Mouse (Mus musculus): ENCODE measurements at regions not wholly inside any gene's neighbourhood (a gene's known extent, or its start where the extent isn't known, plus 50 kb on each side); places are given as distances from the start of the nearest gene placed in this dataset.

DNA sequence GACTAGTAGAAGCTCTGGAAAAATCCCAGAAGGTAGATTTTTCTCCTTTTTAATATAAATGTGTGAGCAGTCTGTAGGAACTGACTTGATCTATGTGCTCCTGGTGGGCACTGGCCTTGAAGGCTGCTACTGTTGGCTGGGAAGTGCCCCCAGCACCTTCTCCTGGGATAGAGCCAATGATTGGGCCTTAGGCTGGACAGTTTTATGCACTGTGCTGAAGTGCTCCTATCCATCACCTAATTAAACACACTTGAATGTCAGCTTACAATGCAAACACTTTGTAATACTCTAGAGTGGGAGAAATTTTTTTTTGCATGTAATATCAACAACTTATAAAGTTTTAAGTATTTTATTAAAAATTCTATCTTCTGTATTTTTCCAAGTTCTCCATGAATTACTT lies 266.5 kb downstream of the Lyplal1 start:
- Histone ChIP-seq H3K27me3 (ENCODE audit: control insufficient read depth, insufficient read depth, low read length, poor library complexity, severe bottlenecking) (no peaks in the 10 kb centered on the region; the same call in 1 of the 2 replicates), H3K9me3 (replicated peaks; ENCODE audit: control insufficient read depth, insufficient read depth, low read length, poor library complexity, severe bottlenecking) (no peaks in the 10 kb centered on the region), H3K4me3 (ENCODE audit: low read depth, low read length) (no peak overlapping the region), H3K36me3 (ENCODE audit: control insufficient read depth, insufficient read depth, low read length, poor library complexity, severe bottlenecking) (no peaks in the 10 kb centered on the region), H3K4me1 (ENCODE audit: control insufficient read depth, insufficient read depth, low read length) (no peaks in the 10 kb centered on the region), H3K27ac (ENCODE audit: insufficient read depth, low read length) (no peak overlapping the region), H3K9ac (ENCODE audit: low read depth, poor library complexity, severe bottlenecking) (no peak overlapping the region)
- TF ChIP-seq EP300 (IDR thresholded peaks at IDR 0.05; ENCODE audit: insufficient read depth, low read depth, low read length) (no peak), POLR2A (IDR thresholded peaks at IDR 0.05; ENCODE audit: insufficient read depth, low read length) (no peak), CTCF (IDR thresholded peaks at IDR 0.05; ENCODE audit: low read depth, low read length) (no peak)

- no peak overlapping the region for H3K27ac ChIP-seq (ENCODE audit: insufficient read depth, low read length)
- no peaks in the 10 kb centered on the region; the same call in 1 of the 2 replicates for H3K27me3 ChIP-seq (ENCODE audit: control insufficient read depth, insufficient read depth, low read length, poor library complexity, severe bottlenecking)
- no peaks in the 10 kb centered on the region for H3K9me3 ChIP-seq (replicated peaks; ENCODE audit: control insufficient read depth, insufficient read depth, low read length, poor library complexity, severe bottlenecking)
- no peak overlapping the region for H3K4me3 ChIP-seq (ENCODE audit: low read depth, low read length)
- H3K4me1 ChIP-seq (ENCODE audit: control insufficient read depth, insufficient read depth, low read length), result no peaks in the 10 kb centered on the region
- no peak for TF ChIP-seq POLR2A (IDR thresholded peaks at IDR 0.05; ENCODE audit: insufficient read depth, low read length)
- no peak for TF ChIP-seq CTCF (IDR thresholded peaks at IDR 0.05; ENCODE audit: low read depth, low read length)
- TF ChIP-seq EP300 (IDR thresholded peaks at IDR 0.05; ENCODE audit: insufficient read depth, low read depth, low read length), result no peak
- no peaks in the 10 kb centered on the region for H3K36me3 ChIP-seq (ENCODE audit: control insufficient read depth, insufficient read depth, low read length, poor library complexity, severe bottlenecking)
- no peak overlapping the region for H3K9ac ChIP-seq (ENCODE audit: low read depth, poor library complexity, severe bottlenecking)
These were observed 265.7 kb downstream of the Lyplal1 start for GRCm38 (mm10) chr1:185851262-185851893.

GRCm38 (mm10) chr1:185861692-185862091 lies 255.4 kb downstream of the Lyplal1 start:
- TF ChIP-seq EP300 (IDR thresholded peaks at IDR 0.05; ENCODE audit: insufficient read depth, low read depth, low read length) (no peak), CTCF (IDR thresholded peaks at IDR 0.05; ENCODE audit: low read depth, low read length) (no peak), POLR2A (IDR thresholded peaks at IDR 0.05; ENCODE audit: insufficient read depth, low read length) (no peak)
- H3K36me3 ChIP-seq (ENCODE audit: control insufficient read depth, insufficient read depth, low read length, poor library complexity, severe bottlenecking), result no peaks in the 10 kb centered on the region
- H3K9ac ChIP-seq (ENCODE audit: low read depth, poor library complexity, severe bottlenecking), result no peak overlapping the region
- no peak overlapping the region for H3K4me3 ChIP-seq (ENCODE audit: low read depth, low read length)
- no peaks in the 10 kb centered on the region for H3K9me3 ChIP-seq (replicated peaks; ENCODE audit: control insufficient read depth, insufficient read depth, low read length, poor library complexity, severe bottlenecking)
- H3K4me1 ChIP-seq (ENCODE audit: control insufficient read depth, insufficient read depth, low read length), result no peaks in the 10 kb centered on the region
- no peak overlapping the region for H3K27ac ChIP-seq (ENCODE audit: insufficient read depth, low read length)
- no peaks in the 10 kb centered on the region for H3K27me3 ChIP-seq (ENCODE audit: control insufficient read depth, insufficient read depth, low read length, poor library complexity, severe bottlenecking)

- H3K4me1 ChIP-seq (ENCODE audit: control insufficient read depth, insufficient read depth, low read length), result no peaks in the 10 kb centered on the region
- no peak overlapping the region for H3K9ac ChIP-seq (ENCODE audit: low read depth, poor library complexity, severe bottlenecking)
- H3K4me3 ChIP-seq (ENCODE audit: low read depth, low read length), result no peak overlapping the region
- no peaks in the 10 kb centered on the region for H3K36me3 ChIP-seq (ENCODE audit: control insufficient read depth, insufficient read depth, low read length, poor library complexity, severe bottlenecking)
- no peaks in the 10 kb centered on the region for H3K9me3 ChIP-seq (replicated peaks; ENCODE audit: control insufficient read depth, insufficient read depth, low read length, poor library complexity, severe bottlenecking)
- no peaks in the 10 kb centered on the region; the same call in 1 of the 2 replicates for H3K27me3 ChIP-seq (ENCODE audit: control insufficient read depth, insufficient read depth, low read length, poor library complexity, severe bottlenecking)
- H3K27ac ChIP-seq (ENCODE audit: insufficient read depth, low read length), result no peak overlapping the region
- TF ChIP-seq CTCF (IDR thresholded peaks at IDR 0.05; ENCODE audit: low read depth, low read length) (no peak), POLR2A (IDR thresholded peaks at IDR 0.05; ENCODE audit: insufficient read depth, low read length) (no peak), EP300 (IDR thresholded peaks at IDR 0.05; ENCODE audit: insufficient read depth, low read depth, low read length) (no peak)
These were observed 251.2 kb downstream of the Lyplal1 start for GRCm38 (mm10) chr1:185865945-185866344.

- Histone ChIP-seq H3K9me3 (replicated peaks; ENCODE audit: control insufficient read depth, insufficient read depth, low read length, poor library complexity, severe bottlenecking) (no peaks in the 10 kb centered on the region), H3K36me3 (ENCODE audit: control insufficient read depth, insufficient read depth, low read length, poor library complexity, severe bottlenecking) (no peaks in the 10 kb centered on the region), H3K27me3 (ENCODE audit: control insufficient read depth, insufficient read depth, low read length, poor library complexity, severe bottlenecking) (no peaks in the 10 kb centered on the region; the same call in 1 of the 2 replicates), H3K9ac (ENCODE audit: low read depth, poor library complexity, severe bottlenecking) (no peak overlapping the region), H3K4me1 (ENCODE audit: control insufficient read depth, insufficient read depth, low read length) (no peaks in the 10 kb centered on the region), H3K27ac (ENCODE audit: insufficient read depth, low read length) (no peak overlapping the region), H3K4me3 (ENCODE audit: low read depth, low read length) (no peak overlapping the region)
- TF ChIP-seq EP300 (IDR thresholded peaks at IDR 0.05; ENCODE audit: insufficient read depth, low read depth, low read length) (no peak), POLR2A (IDR thresholded peaks at IDR 0.05; ENCODE audit: insufficient read depth, low read length) (no peak)
These were observed 250.5 kb downstream of the Lyplal1 start for GRCm38 (mm10) chr1:185866612-185867011.

GRCm38 (mm10) chr1:185867018-185867417 lies 250.1 kb downstream of the Lyplal1 start:
- Histone ChIP-seq H3K4me3 (ENCODE audit: low read depth, low read length) (no peak overlapping the region), H3K4me1 (ENCODE audit: control insufficient read depth, insufficient read depth, low read length) (no peaks in the 10 kb centered on the region), H3K9me3 (replicated peaks; ENCODE audit: control insufficient read depth, insufficient read depth, low read length, poor library complexity, severe bottlenecking) (no peaks in the 10 kb centered on the region), H3K36me3 (ENCODE audit: control insufficient read depth, insufficient read depth, low read length, poor library complexity, severe bottlenecking) (no peaks in the 10 kb centered on the region), H3K9ac (ENCODE audit: low read depth, poor library complexity, severe bottlenecking) (no peak overlapping the region), H3K27ac (ENCODE audit: insufficient read depth, low read length) (no peak overlapping the region), H3K27me3 (ENCODE audit: control insufficient read depth, insufficient read depth, low read length, poor library complexity, severe bottlenecking) (no peaks in the 10 kb centered on the region; the same call in 1 of the 2 replicates)
- TF ChIP-seq POLR2A (IDR thresholded peaks at IDR 0.05; ENCODE audit: insufficient read depth, low read length) (no peak), EP300 (IDR thresholded peaks at IDR 0.05; ENCODE audit: insufficient read depth, low read depth, low read length) (no peak), CTCF (IDR thresholded peaks at IDR 0.05; ENCODE audit: low read depth, low read length) (no peak)

Data from ES-Bruce4 (cell line).